Mouse (Mus musculus) hindbrain, embryonic 13.5 days (tissue): ENCODE measurements around the gene Kcnk13. TPM values are rescaled to one million over a fixed set of nuclear protein-coding genes. Genes with fewer than 3 reads are reported as not detected.

Experiments used
- ATAC-seq: fragments of 200-750 bp; cut with Nextera tagmentation; 2 replicates; pipeline ENCODE4 v1.8.0; 2017; ENCODE audit warnings: moderate TSS enrichment; ENCODE audit not compliant: low FRiP score
- H3K27ac ChIP-seq: fragments of 300-500 bp; sonication (generic); 2 replicates; pipeline ENCODE4 v1.5.1; 2015; ENCODE audit warnings: inconsistent platforms, mild to moderate bottlenecking, moderate library complexity
- H3K27me3 ChIP-seq: fragments of 300-500 bp; sonication (generic); 2 replicates; pipeline ENCODE4 v1.6.1; 2015; ENCODE audit warnings: mild to moderate bottlenecking, inconsistent platforms
- H3K36me3 ChIP-seq: fragments of 300-500 bp; sonication (generic); 2 replicates; pipeline ENCODE4 v1.6.1; 2015; ENCODE audit warnings: mild to moderate bottlenecking, inconsistent platforms
- H3K4me1 ChIP-seq: fragments of 300-500 bp; sonication (generic); replicated peaks from 2 replicates; pipeline ENCODE4 v1.6.1; 2015; ENCODE audit warnings: inconsistent platforms
- H3K4me2 ChIP-seq: fragments of 300-500 bp; sonication (generic); 2 replicates; pipeline ENCODE4 v1.6.1; 2015; ENCODE audit warnings: inconsistent platforms, mild to moderate bottlenecking, moderate library complexity
- H3K4me3 ChIP-seq: fragments of 300-500 bp; sonication (generic); 2 replicates; pipeline ENCODE4 v1.5.1; 2015; ENCODE audit warnings: mild to moderate bottlenecking, inconsistent platforms
- H3K9ac ChIP-seq: fragments of 300-500 bp; sonication (generic); 2 replicates; pipeline ENCODE4 v1.6.1; 2015; ENCODE audit warnings: mild to moderate bottlenecking, inconsistent platforms
- H3K9me3 ChIP-seq: fragments of 300-500 bp; sonication (generic); 2 replicates; pipeline ENCODE4 v1.6.1; 2016; ENCODE audit warnings: inconsistent platforms
- WGBS: fragments of 180-500 bp; shearing (Covaris S2); methylation state at CpG from one replicate; pipeline ENCODE4 v1.1.7; 2015; 5-methylcytosine and 5-hydroxymethylcytosine counted together
- polyA plus RNA-seq: library from polyadenylated mRNA; unstranded; fragments of >200 nt; fragmentation: Nextera tagmentation; extraction: Ambion mirVana; gene quantifications from 2 replicates; pipeline ENCODE4 v1.2.1, GENCODE M21; 2015

Gene Kcnk13
- polyA plus RNA-seq, 1 experiment from 2014 or later = 0.60 TPM

GRCm38 (mm10) chr12:100000381-100000780 is 36.1 kb downstream of the Kcnk13 start:
- no peak for ATAC-seq
- no peak overlapping the region for H3K27ac ChIP-seq
- H3K4me1 ChIP-seq = no peaks in the 10 kb centered on the region
- no peaks in the 10 kb centered on the region; the same call in 1 of the 2 replicates for H3K9me3 ChIP-seq
- H3K4me2 ChIP-seq = no peak overlapping the region
- no peaks in the 10 kb centered on the region for H3K27me3 ChIP-seq
- no peak overlapping the region for H3K4me3 ChIP-seq
- no peak overlapping the region for H3K9ac ChIP-seq
- H3K36me3 ChIP-seq = no peaks in the 10 kb centered on the region
- 72% methylated on average over 7 of the region's 7 CpGs for WGBS

- Histone ChIP-seq H3K4me2 (no peak overlapping the region), H3K27me3 (no peaks in the 10 kb centered on the region), H3K36me3 (no peaks in the 10 kb centered on the region), H3K9me3 (no peaks in the 10 kb centered on the region; the same call in 1 of the 2 replicates), H3K4me1 (no peaks in the 10 kb centered on the region), H3K27ac (no peak overlapping the region), H3K4me3 (no peak overlapping the region), H3K9ac (no peak overlapping the region)
- no peak for ATAC-seq
- WGBS = 90% methylated on average over 3 of the region's 3 CpGs
Measured at GRCm38 (mm10) chr12:100001246-100001645, 36.9 kb downstream of the Kcnk13 start.

GRCm38 (mm10) chr12:100001910-100002309 is 37.6 kb downstream of the Kcnk13 start:
- Histone ChIP-seq H3K4me2 (no peak overlapping the region), H3K27me3 (no peaks in the 10 kb centered on the region), H3K4me1 (no peaks in the 10 kb centered on the region), H3K9ac (no peak overlapping the region), H3K4me3 (no peak overlapping the region), H3K36me3 (no peaks in the 10 kb centered on the region), H3K27ac (no peak overlapping the region), H3K9me3 (no peaks in the 10 kb centered on the region; the same call in 1 of the 2 replicates)
- WGBS = 88% methylated on average over 3 of the region's 3 CpGs
- no peak for ATAC-seq

- Histone ChIP-seq H3K36me3 (no peaks in the 10 kb centered on the region), H3K4me3 (no peak overlapping the region), H3K9ac (no peak overlapping the region), H3K9me3 (no peaks in the 10 kb centered on the region; the same call in 1 of the 2 replicates), H3K4me1 (no peaks in the 10 kb centered on the region), H3K27me3 (no peaks in the 10 kb centered on the region), H3K4me2 (no peak overlapping the region), H3K27ac (no peak overlapping the region)
- no peak for ATAC-seq
- WGBS = 43% methylated on average over 8 of the region's 8 CpGs
Measured at GRCm38 (mm10) chr12:100002914-100003587, 38.8 kb downstream of the Kcnk13 start.

GRCm38 (mm10) chr12:100005285-100005684 is 41.0 kb downstream of the Kcnk13 start:
- no peak overlapping the region for H3K9ac ChIP-seq
- no peak overlapping the region for H3K27ac ChIP-seq
- no peak overlapping the region for H3K4me2 ChIP-seq
- no peak for ATAC-seq
- 92% methylated on average over 5 of the region's 5 CpGs for WGBS
- no peaks in the 10 kb centered on the region; the same call in 1 of the 2 replicates for H3K9me3 ChIP-seq
- H3K4me1 ChIP-seq = no peaks in the 10 kb centered on the region
- H3K36me3 ChIP-seq = no peaks in the 10 kb centered on the region
- H3K4me3 ChIP-seq = no peak overlapping the region
- no peaks in the 10 kb centered on the region for H3K27me3 ChIP-seq

- Histone ChIP-seq H3K27ac (no peak overlapping the region), H3K9ac (no peak overlapping the region), H3K4me2 (no peak overlapping the region), H3K36me3 (no peaks in the 10 kb centered on the region), H3K4me1 (no peaks in the 10 kb centered on the region), H3K4me3 (no peak overlapping the region), H3K27me3 (no peaks in the 10 kb centered on the region), H3K9me3 (no peaks in the 10 kb centered on the region; the same call in 1 of the 2 replicates)
- no peak for ATAC-seq
- WGBS = 61% methylated on average over 2 of the region's 2 CpGs
Measured at GRCm38 (mm10) chr12:100006681-100007080, 42.4 kb downstream of the Kcnk13 start.

GRCm38 (mm10) chr12:100012839-100013238 is 48.5 kb downstream of the Kcnk13 start:
- no peak overlapping the region for H3K9ac ChIP-seq
- no peaks in the 10 kb centered on the region for H3K9me3 ChIP-seq
- no peak overlapping the region for H3K4me2 ChIP-seq
- no peak overlapping the region for H3K4me3 ChIP-seq
- no peak for ATAC-seq
- WGBS = 94% methylated on average over 3 of the region's 3 CpGs
- H3K4me1 ChIP-seq = no peaks in the 10 kb centered on the region
- H3K27ac ChIP-seq = no peak overlapping the region
- H3K36me3 ChIP-seq = no peaks in the 10 kb centered on the region
- no peaks in the 10 kb centered on the region for H3K27me3 ChIP-seq

GRCm38 (mm10) chr12:100015146-100015545 is 50.8 kb downstream of the Kcnk13 start:
- WGBS = 92% methylated on average over 5 of the region's 5 CpGs
- H3K4me2 ChIP-seq = no peak overlapping the region
- ATAC-seq = no peak
- H3K27me3 ChIP-seq = no peaks in the 10 kb centered on the region
- no peaks in the 10 kb centered on the region for H3K9me3 ChIP-seq
- no peak overlapping the region for H3K4me3 ChIP-seq
- no peak overlapping the region for H3K9ac ChIP-seq
- no peak overlapping the region for H3K27ac ChIP-seq
- no peaks in the 10 kb centered on the region for H3K4me1 ChIP-seq
- H3K36me3 ChIP-seq = no peaks in the 10 kb centered on the region

GRCm38 (mm10) chr12:100017709-100018108 is 53.4 kb downstream of the Kcnk13 start:
- Histone ChIP-seq H3K4me1 (no peaks in the 10 kb centered on the region), H3K27ac (no peak overlapping the region), H3K4me3 (no peak overlapping the region), H3K36me3 (no peaks in the 10 kb centered on the region), H3K4me2 (no peak overlapping the region), H3K27me3 (no peaks in the 10 kb centered on the region), H3K9me3 (no peaks in the 10 kb centered on the region), H3K9ac (no peak overlapping the region)
- 89% methylated on average over 6 of the region's 6 CpGs for WGBS
- ATAC-seq = no peak

- Histone ChIP-seq H3K4me2 (no peak overlapping the region), H3K4me3 (no peak overlapping the region), H3K9me3 (no peaks in the 10 kb centered on the region), H3K27me3 (no peaks in the 10 kb centered on the region), H3K36me3 (no peaks in the 10 kb centered on the region), H3K9ac (no peak overlapping the region), H3K4me1 (0 out of 2 replicates have a peak, but pooled peaks cover 6% of the 10 kb centered on the region), H3K27ac (no peak overlapping the region)
- WGBS = 81% methylated on average over 5 of the region's 5 CpGs
- ATAC-seq = no peak
Measured at GRCm38 (mm10) chr12:100022490-100022889, 58.2 kb downstream of the Kcnk13 start.

- Histone ChIP-seq H3K4me1 (0 out of 2 replicates have a peak, but pooled peaks cover 6% of the 10 kb centered on the region), H3K4me3 (no peak overlapping the region), H3K4me2 (no peak overlapping the region), H3K27ac (no peak overlapping the region), H3K9me3 (no peaks in the 10 kb centered on the region), H3K36me3 (no peaks in the 10 kb centered on the region), H3K9ac (no peak overlapping the region), H3K27me3 (no peaks in the 10 kb centered on the region)
- no peak for ATAC-seq
- 86% methylated on average over 12 of the region's 12 CpGs for WGBS
Measured at GRCm38 (mm10) chr12:100023821-100024365, 59.6 kb downstream of the Kcnk13 start.

- 60% methylated on average over 11 of the region's 11 CpGs for WGBS
- H3K27ac ChIP-seq = no peak overlapping the region
Measured at GRCm38 (mm10) chr12:100025675-100026074, 61.4 kb downstream of the Kcnk13 start.

More at GRCm38 (mm10) chr12:100025675-100026074, 61.4 kb downstream of the Kcnk13 start:
- H3K4me2 ChIP-seq = no peak overlapping the region
- H3K4me1 ChIP-seq = 0 out of 2 replicates have a peak, but pooled peaks cover 6% of the 10 kb centered on the region
- no peak overlapping the region for H3K4me3 ChIP-seq
- ATAC-seq = no peak
- no peaks in the 10 kb centered on the region for H3K36me3 ChIP-seq
- H3K9ac ChIP-seq = no peak overlapping the region
- H3K9me3 ChIP-seq = no peaks in the 10 kb centered on the region
- H3K27me3 ChIP-seq = no peaks in the 10 kb centered on the region
